Mouse (Mus musculus) cerebellum, postnatal 36 days (tissue): ENCODE measurements around the gene Asap3.

ENCODE experiments used
- DNase-seq, 2 experiments: peaks; one replicate each; pipeline ENCODE4 v3.0.0; 2021 to 2022; ENCODE audit warnings: mixed read lengths in 2 of 2

Gene Asap3

DNA sequence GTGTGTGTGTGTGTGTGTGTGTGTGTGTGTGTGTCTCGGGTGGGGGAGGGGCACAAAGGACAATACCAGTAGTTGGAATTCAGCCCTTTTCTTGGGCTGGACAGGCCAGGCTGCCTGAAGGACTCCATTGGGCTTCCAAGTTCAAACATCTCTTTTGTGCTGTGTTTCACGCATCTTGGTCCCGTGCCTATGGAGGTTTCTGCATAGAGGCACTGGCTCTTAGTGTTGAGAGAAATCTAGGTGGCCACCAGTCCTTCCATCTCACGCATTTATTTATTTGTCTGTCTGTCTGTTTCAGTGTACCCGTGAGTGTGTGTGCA lies 18.0 kb downstream of the Asap3 start:
- DNase-seq, result no peak

DNA sequence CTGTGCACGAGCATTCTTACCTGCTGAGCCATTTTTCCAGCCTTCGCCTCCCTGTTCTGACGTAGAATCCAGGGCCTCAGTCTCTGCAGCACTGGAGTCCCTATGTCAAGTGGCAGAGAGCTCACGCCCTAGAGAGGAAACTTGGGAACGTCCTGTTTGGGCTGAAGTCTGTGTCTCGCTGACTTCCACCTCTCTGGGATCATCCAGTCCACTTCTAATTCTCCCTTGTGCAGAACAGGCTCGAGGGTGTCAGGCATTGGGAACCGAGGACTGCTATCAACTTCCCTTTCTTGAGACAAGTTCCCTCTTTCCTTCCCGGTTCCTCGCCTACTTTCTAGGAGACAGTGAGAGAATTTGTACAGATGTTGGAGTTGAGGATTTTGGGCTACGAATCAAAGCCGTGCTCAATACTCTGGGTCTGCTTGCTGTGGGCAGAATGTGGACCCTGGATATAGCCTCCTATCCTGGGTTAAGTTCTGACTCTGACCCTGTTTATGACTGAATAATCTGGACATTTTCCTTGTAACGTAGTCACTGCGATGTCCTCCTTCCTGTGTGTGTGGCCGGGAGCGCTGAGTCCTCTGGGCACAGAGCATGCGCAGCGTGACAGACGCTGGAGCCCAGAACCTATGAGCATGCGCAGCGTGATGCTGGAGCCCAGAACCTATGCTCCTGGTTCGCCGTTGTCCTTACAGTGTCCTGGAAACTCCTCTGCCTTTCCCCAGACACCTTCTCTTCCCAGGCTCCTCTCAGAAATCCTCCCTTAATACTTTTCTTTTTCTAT lies 18.7 kb downstream of the Asap3 start:
- no peak for DNase-seq

DNA sequence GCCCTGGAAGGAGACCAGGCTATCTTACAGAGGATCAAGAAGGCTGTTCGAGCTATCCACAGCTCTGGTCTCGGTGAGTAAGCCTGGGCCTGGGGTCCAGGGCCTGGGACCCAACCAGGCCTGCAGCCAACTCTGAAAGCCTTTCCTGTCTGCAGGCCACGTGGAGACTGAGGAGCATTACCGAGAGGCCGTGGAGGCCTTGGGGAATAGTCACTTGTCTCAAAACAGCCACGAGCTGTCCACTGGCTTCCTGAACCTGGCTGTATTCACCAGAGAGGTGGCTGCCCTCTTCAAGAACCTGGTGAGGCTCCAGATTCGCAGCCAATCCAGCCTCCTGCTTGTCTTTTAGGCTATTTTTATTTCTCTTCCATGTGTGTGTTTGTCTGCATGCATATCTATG lies 21.2 kb downstream of the Asap3 start:
- no peak for DNase-seq

DNA sequence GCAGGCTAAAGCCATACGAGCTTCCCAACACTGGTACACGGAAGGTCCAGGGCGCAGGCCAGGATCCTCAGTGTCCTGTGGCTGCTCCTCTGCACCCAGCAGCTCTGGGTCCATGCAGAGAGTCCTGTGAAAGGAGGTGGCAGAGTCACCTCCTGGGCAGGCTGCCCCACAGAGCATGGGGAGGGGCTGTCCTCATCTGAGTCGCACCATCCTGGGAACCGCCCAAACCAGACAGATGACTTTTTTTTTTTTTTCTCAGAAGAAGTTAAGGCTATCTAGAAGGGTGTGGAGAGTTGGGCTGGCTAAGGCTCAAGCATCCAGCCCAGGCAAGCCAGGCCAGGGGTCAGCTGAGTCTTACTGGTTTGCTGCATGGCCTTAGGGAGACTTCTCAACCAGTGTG lies 22.5 kb downstream of the Asap3 start:
- no peak for DNase-seq

DNA sequence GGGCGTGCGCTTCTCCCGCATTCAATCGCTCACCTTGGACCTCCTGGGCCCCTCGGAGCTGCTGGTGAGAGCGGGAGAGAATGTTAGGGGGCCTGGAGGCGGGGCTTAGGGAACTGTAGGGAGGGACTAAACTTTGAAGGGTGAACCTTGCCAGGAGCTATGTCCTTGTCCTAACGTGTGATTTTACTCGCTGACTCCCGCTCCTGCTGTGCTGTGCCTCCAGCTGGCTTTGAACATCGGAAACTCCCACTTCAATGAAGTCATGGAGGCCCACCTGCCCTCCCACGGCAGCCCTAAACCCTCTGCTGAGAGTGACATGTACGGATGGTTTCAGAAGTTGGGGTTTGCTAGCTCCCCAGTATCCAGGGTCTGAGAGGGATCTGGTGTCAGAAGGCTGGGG lies 32.5 kb downstream of the Asap3 start:
- no peak for DNase-seq

DNA sequence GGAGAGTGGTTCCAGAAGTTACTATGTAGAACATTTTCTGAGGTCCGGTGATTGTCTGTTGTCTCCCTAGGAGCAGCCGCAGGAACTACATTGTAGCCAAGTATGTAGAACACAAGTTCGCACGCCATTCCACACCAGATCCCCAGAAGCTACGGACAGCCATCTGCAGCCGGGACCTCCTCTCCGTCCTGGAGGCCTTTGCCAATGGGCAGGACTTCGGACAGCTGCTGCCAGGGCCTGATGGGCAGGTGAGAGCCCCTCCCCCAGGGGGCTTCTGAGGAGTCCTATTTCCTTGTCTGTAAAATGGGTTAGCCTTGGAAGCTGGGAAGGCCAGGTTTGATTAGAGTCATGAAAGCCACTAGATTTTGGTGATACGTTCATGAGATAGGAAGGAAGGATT lies 32.9 kb downstream of the Asap3 start:
- DNase-seq, result no peak

DNA sequence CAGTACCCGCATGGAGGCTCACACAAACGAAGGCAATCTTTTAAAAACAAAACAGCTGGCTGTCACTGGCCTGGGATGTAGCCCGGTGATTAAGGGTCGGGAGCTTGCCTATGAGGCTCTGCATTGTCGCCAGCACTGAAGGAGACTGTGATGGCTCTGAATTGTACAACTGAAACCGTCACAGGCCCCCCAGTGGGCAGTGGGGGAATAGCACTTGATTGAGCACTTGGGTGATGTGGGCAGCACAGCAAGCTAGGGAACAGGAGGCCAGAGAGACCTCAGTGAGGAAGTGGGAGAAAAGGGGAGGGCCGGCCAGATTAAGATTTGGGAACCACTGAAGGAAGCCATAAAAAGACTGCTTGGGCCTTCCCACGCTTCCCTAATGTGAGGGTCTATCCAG lies 33.5 kb downstream of the Asap3 start:
- DNase-seq, result peak; percentile 86

DNA sequence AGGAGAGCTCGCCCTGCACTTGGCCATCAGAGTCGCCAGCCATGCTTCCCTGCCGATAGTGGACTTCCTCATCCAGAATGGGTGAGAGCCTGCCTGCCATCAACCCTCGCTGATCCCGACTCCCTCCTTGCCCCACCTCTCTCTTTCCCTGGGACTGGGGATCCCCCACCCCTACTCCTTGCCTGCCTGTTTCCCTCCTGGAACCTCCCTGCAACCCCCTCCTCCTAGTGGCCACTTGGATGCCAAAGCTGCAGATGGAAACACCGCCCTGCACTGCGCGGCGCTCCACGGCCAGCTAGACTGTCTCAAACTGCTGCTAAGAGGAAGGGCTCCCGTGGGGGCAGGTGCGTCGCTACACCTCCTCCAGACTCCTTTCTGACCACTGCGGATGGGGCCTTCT lies 34.0 kb downstream of the Asap3 start:
- DNase-seq, result no peak

DNA sequence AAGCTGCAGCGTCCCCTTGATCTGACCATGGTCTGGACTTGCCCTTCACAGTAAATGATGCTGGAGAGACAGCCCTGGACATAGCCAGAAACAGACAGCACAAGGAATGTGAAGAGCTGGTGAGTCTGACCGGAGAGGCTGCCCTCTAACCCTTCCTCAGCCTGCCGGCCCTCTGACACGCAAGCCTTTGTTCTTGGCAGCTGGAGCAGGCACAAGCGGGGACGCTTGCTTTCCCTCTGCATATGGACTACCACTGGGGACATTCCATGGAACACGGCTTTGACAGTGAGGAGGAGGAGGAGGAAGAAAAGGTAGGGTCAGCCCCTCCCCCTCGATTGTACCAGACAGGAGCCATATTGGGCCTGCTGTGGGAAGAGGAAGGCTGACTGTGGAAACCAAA lies 34.8 kb downstream of the Asap3 start:
- DNase-seq, result no peak

DNA sequence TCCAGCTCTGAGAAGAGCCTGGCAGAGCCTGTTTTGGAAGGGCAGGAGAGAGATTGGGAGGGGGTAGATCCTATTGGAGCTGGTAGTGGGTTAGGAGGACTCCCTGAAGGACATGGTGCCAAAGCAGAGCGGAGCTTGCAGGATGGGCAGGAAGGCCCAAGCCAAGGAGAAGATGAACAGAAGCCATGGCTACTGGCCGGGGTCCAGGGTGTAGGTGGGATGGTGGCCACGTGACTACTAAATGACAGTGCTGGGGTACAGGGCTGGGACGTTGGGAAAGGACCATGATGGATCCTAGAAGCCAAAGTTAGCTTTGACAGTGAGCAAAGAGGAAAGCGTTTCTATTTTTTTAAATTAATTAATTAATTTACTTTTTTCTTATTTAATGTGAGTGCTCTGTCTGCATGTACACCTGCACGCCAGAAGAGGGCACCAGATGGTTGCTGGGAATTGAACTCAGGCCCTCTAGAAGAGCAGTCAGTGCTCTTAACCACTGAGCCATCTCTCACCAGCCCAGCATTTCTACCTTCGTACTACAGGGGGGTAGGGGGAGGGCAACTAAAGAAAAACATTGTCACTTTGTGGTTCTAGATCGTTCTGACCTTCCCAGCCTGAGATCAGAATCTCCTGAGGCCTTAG lies 36.0 kb downstream of the Asap3 start:
- peak in 1 of 2 experiments; percentile 12 for DNase-seq

DNA sequence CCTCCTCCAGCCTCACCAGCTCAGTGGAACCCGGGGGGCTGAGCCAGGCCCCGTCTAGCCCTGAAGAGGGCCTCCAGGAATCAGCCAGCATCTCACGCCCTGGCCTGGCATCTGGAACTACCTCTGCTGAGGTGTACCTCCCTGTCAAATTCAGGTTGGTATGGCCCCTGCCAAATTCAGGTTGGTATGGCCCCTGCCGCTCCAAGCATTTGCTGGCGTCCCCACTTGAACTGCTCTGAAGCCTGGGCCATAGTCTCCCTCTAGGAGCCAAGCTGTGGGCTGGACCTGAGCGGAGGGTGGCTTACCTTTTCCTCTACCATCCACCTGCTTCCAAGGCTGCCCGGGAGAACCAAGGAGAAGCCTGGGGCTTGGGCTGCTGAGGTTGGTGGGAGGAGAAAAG lies 36.6 kb downstream of the Asap3 start:
- DNase-seq, result no peak

DNA sequence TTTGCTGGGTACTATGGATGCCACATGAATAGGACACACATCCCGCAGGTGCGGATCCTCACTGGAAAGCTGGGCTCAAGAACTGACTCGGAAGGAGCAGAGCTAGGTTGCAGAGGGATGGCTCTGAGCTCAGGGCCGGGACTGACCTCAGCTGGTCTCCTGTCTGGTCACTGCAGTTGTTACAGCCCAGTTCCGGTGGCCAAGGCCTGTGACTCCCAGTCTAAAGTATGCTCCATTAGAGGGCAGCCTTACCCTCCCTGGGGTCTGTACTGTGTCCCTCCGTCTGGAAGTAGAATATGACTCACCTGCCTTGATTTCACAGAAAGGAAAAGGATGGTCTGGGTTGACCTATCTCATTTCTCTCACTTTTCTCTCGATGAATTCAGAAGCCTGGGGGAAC lies 38.0 kb downstream of the Asap3 start:
- no peak for DNase-seq

DNA sequence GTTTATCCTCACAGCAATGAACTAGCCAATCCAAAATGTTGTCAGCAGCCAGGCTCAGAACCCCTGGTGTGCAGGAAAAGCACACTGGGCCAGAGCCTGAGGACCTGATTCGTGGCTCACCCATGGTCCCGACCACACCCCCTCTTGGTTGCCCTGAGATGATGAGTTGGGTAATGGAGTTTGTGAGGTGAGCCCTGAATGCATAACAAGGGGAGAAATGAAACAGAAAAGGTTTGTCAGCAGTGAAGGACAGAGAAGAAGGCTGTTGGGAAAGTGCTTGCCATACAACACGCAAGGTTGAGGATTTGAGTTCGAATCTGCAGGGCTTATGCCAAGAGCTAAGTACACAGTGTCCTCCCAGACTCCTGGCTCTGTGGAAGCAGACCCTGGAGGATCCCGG lies 39.5 kb downstream of the Asap3 start:
- DNase-seq, result no peak

DNA sequence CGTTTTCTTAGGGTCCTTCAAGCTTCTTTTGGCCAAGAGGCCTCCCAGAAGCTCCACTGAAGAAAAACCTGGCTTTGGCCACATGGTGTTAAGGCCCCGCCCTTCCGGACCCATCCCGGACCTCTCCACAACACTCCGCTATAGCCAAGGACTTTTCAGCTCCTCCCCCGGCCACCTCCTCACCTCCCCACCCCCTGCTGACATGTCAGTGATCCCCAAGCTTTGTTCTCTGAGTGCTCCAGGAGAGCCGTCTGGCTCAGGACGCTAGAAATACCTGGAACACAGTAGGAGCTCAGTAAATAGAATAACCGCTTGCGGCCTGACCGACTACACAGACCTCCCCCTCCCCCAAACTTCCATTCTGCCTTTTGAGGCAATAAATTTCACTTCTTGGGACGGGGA lies 40.4 kb downstream of the Asap3 start:
- no peak for DNase-seq

DNA sequence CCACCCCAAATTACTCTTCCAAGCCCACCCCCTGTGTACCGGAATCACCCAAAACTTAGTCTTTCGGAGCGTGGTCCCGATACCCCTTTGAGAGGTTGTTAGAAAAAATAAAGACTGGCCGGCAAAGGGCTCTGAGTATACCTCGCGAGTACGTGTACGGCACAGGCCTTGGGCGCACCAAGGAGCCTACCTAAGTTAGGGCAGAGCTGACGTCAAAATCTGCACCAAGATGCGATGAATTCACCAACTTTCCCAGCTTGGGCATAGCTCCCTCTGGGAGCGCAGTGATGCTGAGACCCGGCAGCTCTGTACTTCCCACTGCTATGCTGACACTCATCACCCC lies 41.2 kb downstream of the Asap3 start:
- DNase-seq, result no peak

DNA sequence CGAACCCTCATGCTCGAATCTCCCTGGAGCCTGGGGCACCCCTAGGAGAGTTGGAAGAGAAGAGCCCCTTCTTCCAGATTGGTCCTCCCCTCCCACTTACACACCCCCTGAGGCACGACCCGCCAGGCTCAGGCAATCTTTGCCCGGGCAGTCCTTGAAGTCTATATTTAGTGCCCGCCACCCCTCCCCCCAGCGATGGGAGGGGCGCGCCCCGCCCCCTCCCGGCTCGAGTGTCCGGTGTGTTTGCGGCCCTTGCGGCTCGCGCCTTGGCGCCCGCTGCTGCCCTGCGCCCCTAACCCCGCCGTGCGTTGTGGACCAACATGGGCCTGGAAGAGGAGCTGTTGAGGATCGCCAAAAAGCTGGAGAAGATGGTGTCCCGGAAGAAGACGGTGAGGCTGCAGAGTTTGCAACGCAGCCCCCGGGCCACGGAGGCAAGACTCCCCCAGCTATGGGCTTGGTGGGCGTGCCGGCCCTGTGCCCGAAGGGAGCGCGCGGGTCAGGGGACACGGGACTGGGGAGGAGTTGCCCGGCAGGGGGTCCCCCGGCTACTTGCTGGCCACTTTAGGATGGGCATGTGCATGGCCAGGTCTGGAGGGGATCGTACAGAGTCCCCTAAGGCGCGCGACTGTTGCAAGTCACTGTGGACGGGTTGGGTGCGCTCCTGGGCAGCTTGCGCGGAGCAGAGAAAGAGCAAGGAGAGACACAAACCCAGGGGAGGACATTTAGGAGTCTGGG lies 41.7 kb downstream of the Asap3 start, which contains the start of gene Tcea3:
TSS of gene Tcea3 (plus strand) at position 1 of the 735 bp plus-strand sequence.
- DNase-seq, result no peak

DNA sequence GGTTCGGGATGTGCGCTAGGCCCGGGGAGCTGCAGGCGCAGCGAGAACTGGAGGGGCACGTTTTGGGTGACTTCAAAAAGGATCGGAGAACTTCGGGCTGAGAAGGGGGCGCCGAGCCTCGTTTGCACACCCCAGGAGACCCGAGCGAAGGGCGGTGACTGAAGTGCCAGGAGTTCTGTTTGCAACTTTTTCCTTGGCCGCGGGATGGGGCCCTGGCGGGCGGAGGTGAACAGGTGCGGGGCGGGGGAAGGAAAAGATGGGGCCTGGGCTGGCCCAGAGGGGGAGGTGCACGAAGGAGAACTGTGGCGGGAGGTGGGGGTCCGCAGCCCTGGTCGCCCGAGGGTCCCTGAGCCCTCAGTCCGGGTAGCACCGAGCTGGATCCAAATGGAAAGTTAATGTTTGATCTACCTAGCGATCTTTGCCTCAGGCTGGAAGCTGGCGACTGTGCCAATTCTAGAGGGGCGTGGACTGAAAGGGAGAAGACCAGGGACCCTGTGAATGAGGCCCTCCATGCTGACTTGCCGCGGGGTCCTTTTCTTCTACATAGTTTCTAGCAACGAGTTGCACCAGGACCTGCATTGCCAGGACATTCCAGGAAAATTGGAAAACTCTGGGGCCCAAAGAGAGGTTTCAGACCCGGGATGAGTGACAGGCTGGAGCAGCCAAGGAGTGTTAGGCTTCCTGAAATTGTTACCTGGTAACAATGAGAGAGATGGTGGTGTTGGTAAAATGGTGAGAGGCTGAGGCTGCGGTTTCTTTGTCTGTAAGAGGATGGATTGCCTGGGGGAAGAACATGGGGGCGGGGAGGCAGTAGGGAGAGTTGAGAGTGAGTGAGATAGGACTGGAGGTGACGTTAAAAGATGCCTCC lies 42.5 kb downstream of the Asap3 start:
- no peak for DNase-seq

DNA sequence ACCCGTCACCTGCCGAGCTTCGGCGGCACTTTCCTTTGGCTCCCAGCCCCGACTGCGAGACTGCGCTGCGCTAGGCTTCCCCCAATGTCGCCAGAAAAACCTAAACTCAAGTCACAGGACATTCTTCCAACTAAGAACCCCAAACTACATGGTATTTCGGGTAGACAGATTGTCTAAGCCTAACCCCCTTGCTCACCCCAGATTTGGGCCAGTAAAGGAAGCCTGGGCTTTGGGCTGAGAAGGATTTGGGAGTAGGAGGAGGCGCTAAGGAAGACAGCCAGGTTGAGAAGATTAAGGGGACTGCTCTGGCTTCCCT lies 43.1 kb downstream of the Asap3 start:
- no peak for DNase-seq

DNA sequence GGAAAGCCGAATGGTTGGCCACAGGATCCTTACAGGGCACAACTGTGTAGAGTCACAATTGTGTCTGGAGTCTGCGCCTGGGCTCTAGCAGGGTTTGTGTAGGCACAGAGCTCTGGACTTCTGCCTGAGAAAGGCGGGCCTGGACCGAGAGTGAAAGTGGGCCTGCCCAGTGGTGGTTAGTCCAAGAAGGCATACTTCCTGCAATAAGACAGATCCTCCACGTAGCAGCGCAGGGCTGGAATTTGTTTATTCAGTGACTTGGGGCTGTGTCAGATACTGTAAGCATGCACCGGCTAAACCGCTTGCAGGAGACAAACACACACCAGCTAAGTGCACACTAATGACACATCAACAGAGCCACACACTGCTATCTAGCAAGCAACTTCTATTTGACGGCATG lies 43.6 kb downstream of the Asap3 start:
- DNase-seq, result no peak

DNA sequence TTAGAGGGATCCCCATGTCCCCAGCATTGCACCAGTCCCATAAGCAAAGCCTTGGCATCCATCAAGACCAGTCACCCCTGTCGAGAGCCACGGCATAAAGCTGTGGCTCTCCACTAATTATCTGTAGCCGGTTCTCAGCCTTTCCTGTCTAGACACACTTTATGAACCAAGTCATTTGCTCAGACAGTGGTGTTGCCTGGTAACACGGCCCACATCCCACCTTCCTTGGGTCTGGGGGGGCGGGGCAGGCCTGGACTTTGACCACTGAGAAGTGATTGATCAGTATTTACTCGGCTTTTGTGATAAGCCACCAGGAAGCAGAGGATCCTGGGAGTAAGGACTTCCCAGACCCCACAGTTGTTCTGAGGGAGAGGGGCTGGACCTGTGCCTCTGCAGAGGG lies 49.8 kb downstream of the Asap3 start:
- DNase-seq, result no peak

DNA sequence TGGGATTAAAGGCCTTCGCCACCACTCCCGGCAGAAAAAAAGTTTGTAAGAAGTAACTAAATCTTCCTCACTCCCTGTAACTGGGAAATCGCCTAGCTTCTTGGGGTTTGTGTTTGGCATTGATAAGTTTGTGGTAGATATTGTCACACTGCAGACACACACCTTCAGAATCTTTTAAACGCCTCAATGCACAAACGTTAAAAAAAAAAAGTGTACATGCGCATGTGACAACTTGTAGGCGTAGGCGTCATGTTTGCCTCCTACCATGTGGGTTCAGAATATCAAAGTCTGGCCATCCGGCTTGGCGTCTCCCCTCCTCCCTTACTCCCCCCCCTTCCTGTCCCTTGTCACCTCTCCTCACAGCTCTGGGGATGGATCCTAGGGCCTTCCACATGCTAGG lies 50.5 kb downstream of the Asap3 start:
- no peak for DNase-seq

DNA sequence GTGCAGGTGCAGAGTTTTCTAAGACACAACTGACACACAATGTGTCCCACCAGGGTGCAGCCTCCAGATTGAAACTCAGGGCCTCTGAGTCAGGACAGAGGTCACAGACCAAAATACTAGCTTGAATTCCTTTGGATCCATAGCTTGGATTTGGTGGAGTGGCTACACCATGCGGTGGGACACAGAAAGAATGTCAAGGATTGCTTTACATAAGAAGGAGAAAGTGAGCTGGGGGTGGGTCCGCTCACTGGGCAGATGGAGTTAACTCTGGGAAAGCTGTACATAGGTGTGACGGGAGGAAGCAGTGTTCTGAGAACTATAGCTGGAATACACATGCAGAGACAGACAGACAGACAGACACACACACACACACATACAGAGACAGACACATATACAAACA lies 53.8 kb downstream of the Asap3 start:
- DNase-seq, result no peak

DNA sequence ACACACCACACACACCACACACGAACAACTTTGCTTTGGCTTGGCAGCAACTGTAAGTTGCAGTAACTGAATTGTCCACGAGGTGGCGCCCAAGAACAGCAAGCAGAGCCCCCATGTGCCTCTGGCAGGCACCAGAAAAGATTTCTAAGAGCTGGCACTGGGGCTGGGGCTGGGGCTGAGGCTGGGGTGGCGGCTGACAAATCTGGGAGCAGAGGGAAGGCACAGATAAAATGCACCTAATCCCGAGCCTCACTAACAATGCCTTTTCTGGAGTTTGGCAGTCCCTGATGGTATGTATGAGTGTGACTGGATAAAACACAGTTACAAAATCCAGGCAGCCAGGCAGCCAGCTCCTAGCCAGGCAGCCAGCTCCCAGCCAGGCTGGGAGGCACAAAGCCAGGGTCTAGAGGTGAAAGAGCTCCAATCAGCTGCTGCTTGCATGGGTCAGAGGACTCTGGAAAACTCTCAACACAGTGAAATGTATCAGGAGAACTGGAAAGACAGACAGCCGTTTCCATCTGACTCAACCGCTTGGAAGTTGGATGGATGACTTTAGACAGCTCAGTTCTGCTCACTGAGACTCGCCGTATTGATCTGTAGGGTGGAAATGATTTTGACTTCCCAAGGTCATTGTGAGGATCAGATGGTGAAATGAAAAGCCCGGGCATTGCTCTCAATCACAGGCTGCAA lies 54.5 kb downstream of the Asap3 start:
- peak; percentile 79 to 81 for DNase-seq
